Mouse (Mus musculus) NIH3T3 (cell line): ENCODE measurements around the gene Nasp.
"Not testable (repeated sequence)": the region's sequence is repeated elsewhere in the genome, so short reads cannot be mapped to it uniquely, and the experiment has no call there.

Experiments used
- DNase-seq: peaks from one replicate; pipeline ENCODE4 v3.0.0-alpha.2; 2012; ENCODE audit warnings: low read depth

Nasp gene

GRCm38 (mm10) chr4:116627722-116628662 lies at the start of gene Nasp:
TSS of gene Nasp (minus strand) at chr4:116627941.
- DNase-seq, result peak; percentile 92

GRCm38 (mm10) chr4:116676027-116676426 lies 48.3 kb upstream of the Nasp start:
- DNase-seq, result peak; percentile 25

- DNase-seq, result not testable (repeated sequence)
Measured at GRCm38 (mm10) chr4:116674761-116675160, 47.0 kb upstream of the Nasp start.

GRCm38 (mm10) chr4:116672785-116673184 lies 45.0 kb upstream of the Nasp start:
- peak; percentile 80 for DNase-seq

GRCm38 (mm10) chr4:116669291-116669690 lies 41.5 kb upstream of the Nasp start:
- DNase-seq, result peak; percentile 37

GRCm38 (mm10) chr4:116668145-116668544 lies 40.4 kb upstream of the Nasp start:
- DNase-seq, result peak; percentile 86

GRCm38 (mm10) chr4:116666625-116667024 lies 38.9 kb upstream of the Nasp start:
- no peak for DNase-seq

- no peak for DNase-seq
Measured at GRCm38 (mm10) chr4:116661998-116662397, 34.3 kb upstream of the Nasp start.

- DNase-seq, result no peak
Measured at GRCm38 (mm10) chr4:116660829-116661228, 33.1 kb upstream of the Nasp start.

GRCm38 (mm10) chr4:116659916-116660315 lies 32.2 kb upstream of the Nasp start:
- not testable (repeated sequence) for DNase-seq

GRCm38 (mm10) chr4:116659474-116659873 lies 31.7 kb upstream of the Nasp start:
- DNase-seq, result peak; percentile 31

- DNase-seq, result no peak
Measured at GRCm38 (mm10) chr4:116657971-116658370, 30.2 kb upstream of the Nasp start.

GRCm38 (mm10) chr4:116655658-116656057 lies 27.9 kb upstream of the Nasp start:
- DNase-seq, result no peak

GRCm38 (mm10) chr4:116655100-116655499 lies 27.4 kb upstream of the Nasp start:
- DNase-seq, result peak; percentile 33

GRCm38 (mm10) chr4:116653228-116653627 lies 25.5 kb upstream of the Nasp start:
- peak; percentile 30 for DNase-seq

GRCm38 (mm10) chr4:116651797-116652135 lies 24.0 kb upstream of the Nasp start:
- no peak for DNase-seq

GRCm38 (mm10) chr4:116650924-116651796 lies 23.4 kb upstream of the Nasp start, which contains the start of gene Akr1a1:
TSS of gene Akr1a1 (minus strand) at chr4:116651680.
- DNase-seq, result peak; percentile 97

- DNase-seq, result no peak
Measured at GRCm38 (mm10) chr4:116650365-116650764, 22.6 kb upstream of the Nasp start.

GRCm38 (mm10) chr4:116649411-116649810 lies 21.7 kb upstream of the Nasp start:
- DNase-seq, result no peak

GRCm38 (mm10) chr4:116645624-116646023 lies 17.9 kb upstream of the Nasp start:
- DNase-seq, result no peak

GRCm38 (mm10) chr4:116644326-116644725 lies 16.6 kb upstream of the Nasp start:
- peak; percentile 75 for DNase-seq

- no peak for DNase-seq
Measured at GRCm38 (mm10) chr4:116642071-116642470, 14.3 kb upstream of the Nasp start.

GRCm38 (mm10) chr4:116638821-116639220 lies 11.1 kb upstream of the Nasp start:
- no peak for DNase-seq
